Mouse (Mus musculus): ENCODE measurements around the gene Hvcn1. TPM values are rescaled to one million over a fixed set of nuclear protein-coding genes. Genes with fewer than 3 reads are reported as not detected.

The Hvcn1 gene
- polyA plus RNA-seq, 1 experiment: 54.3 TPM

GRCm38 (mm10) chr5:122278946-122279345 is 72.3 kb downstream of the Hvcn1 start:
- Histone ChIP-seq H3K27ac (ENCODE audit: insufficient read depth, low read depth, low read length) (no peak overlapping the region), H3K4me1 (ENCODE audit: control insufficient read depth, insufficient read depth, low read length) (peaks cover 40% of the 10 kb centered on the region), H3K4me3 (ENCODE audit: insufficient read depth, low read length) (no peak overlapping the region)
- TF ChIP-seq POLR2A (IDR thresholded peaks at IDR 0.05; ENCODE audit: borderline replicate concordance, low read depth, low read length): no peak
- TF ChIP-seq CTCF (IDR thresholded peaks at IDR 0.05; ENCODE audit: low read depth, low read length): no peak

GRCm38 (mm10) chr5:122279799-122280421 is 73.3 kb downstream of the Hvcn1 start:
- H3K4me3 ChIP-seq (ENCODE audit: insufficient read depth, low read length): no peak overlapping the region
- TF ChIP-seq CTCF (IDR thresholded peaks at IDR 0.05; ENCODE audit: low read depth, low read length): no peak
- no peak for TF ChIP-seq POLR2A (IDR thresholded peaks at IDR 0.05; ENCODE audit: borderline replicate concordance, low read depth, low read length)
- peak overlapping the region; percentile 67; the same call in 1 of the 2 replicates for H3K27ac ChIP-seq (ENCODE audit: insufficient read depth, low read depth, low read length)
- peaks cover 34% of the 10 kb centered on the region for H3K4me1 ChIP-seq (ENCODE audit: control insufficient read depth, insufficient read depth, low read length)

GRCm38 (mm10) chr5:122280422-122280826 is 73.8 kb downstream of the Hvcn1 start:
- no peak overlapping the region for H3K4me3 ChIP-seq (ENCODE audit: insufficient read depth, low read length)
- TF ChIP-seq POLR2A (IDR thresholded peaks at IDR 0.05; ENCODE audit: borderline replicate concordance, low read depth, low read length): no peak
- no peak for TF ChIP-seq CTCF (IDR thresholded peaks at IDR 0.05; ENCODE audit: low read depth, low read length)
- H3K27ac ChIP-seq (ENCODE audit: insufficient read depth, low read depth, low read length): peak overlapping the region; percentile 67
- peaks cover 29% of the 10 kb centered on the region for H3K4me1 ChIP-seq (ENCODE audit: control insufficient read depth, insufficient read depth, low read length)

GRCm38 (mm10) chr5:122280827-122281462 is 74.3 kb downstream of the Hvcn1 start:
- peak overlapping the region; percentile 12 for H3K4me3 ChIP-seq (ENCODE audit: insufficient read depth, low read length)
- no peak for TF ChIP-seq POLR2A (IDR thresholded peaks at IDR 0.05; ENCODE audit: borderline replicate concordance, low read depth, low read length)
- peaks cover 30% of the 10 kb centered on the region for H3K4me1 ChIP-seq (ENCODE audit: control insufficient read depth, insufficient read depth, low read length)
- peak overlapping the region; percentile 67 for H3K27ac ChIP-seq (ENCODE audit: insufficient read depth, low read depth, low read length)

GRCm38 (mm10) chr5:122283828-122284182 is 77.2 kb downstream of the Hvcn1 start:
- peaks cover 40% of the 10 kb centered on the region for H3K4me1 ChIP-seq (ENCODE audit: control insufficient read depth, insufficient read depth, low read length)
- TF ChIP-seq CTCF (IDR thresholded peaks at IDR 0.05; ENCODE audit: low read depth, low read length): no peak
- TF ChIP-seq POLR2A (IDR thresholded peaks at IDR 0.05; ENCODE audit: borderline replicate concordance, low read depth, low read length): no peak
- H3K4me3 ChIP-seq (ENCODE audit: insufficient read depth, low read length): no peak overlapping the region
- H3K27ac ChIP-seq (ENCODE audit: insufficient read depth, low read depth, low read length): no peak overlapping the region

GRCm38 (mm10) chr5:122284183-122285028 is 77.8 kb downstream of the Hvcn1 start, which contains the start of gene Pptc7:
Pptc7 (plus strand) TSS chr5:122284365.
- Histone ChIP-seq H3K27ac (ENCODE audit: insufficient read depth, low read depth, low read length) (peak within 1 kb of the TSS; percentile 16), H3K4me1 (ENCODE audit: control insufficient read depth, insufficient read depth, low read length) (peaks cover 40% of the 10 kb centered on the region), H3K4me3 (ENCODE audit: insufficient read depth, low read length) (peak within 1 kb of the TSS; percentile 91)
- no peak for TF ChIP-seq CTCF (IDR thresholded peaks at IDR 0.05; ENCODE audit: low read depth, low read length)
- no peak for TF ChIP-seq POLR2A (IDR thresholded peaks at IDR 0.05; ENCODE audit: borderline replicate concordance, low read depth, low read length)

- TF ChIP-seq CTCF (IDR thresholded peaks at IDR 0.05; ENCODE audit: low read depth, low read length) (no peak), POLR2A (IDR thresholded peaks at IDR 0.05; ENCODE audit: borderline replicate concordance, low read depth, low read length) (no peak)
- Histone ChIP-seq H3K27ac (ENCODE audit: insufficient read depth, low read depth, low read length) (peak overlapping the region; percentile 16; the same call in 1 of the 2 replicates), H3K4me3 (ENCODE audit: insufficient read depth, low read length) (peak overlapping the region; percentile 91), H3K4me1 (ENCODE audit: control insufficient read depth, insufficient read depth, low read length) (peaks cover 35% of the 10 kb centered on the region)
Observed at GRCm38 (mm10) chr5:122285029-122285766, 78.6 kb downstream of the Hvcn1 start.

GRCm38 (mm10) chr5:122285767-122286150 is 79.2 kb downstream of the Hvcn1 start:
- H3K4me3 ChIP-seq (ENCODE audit: insufficient read depth, low read length): peak overlapping the region; percentile 91
- H3K4me1 ChIP-seq (ENCODE audit: control insufficient read depth, insufficient read depth, low read length): peaks cover 30% of the 10 kb centered on the region
- TF ChIP-seq CTCF (IDR thresholded peaks at IDR 0.05; ENCODE audit: low read depth, low read length): no peak
- no peak for TF ChIP-seq POLR2A (IDR thresholded peaks at IDR 0.05; ENCODE audit: borderline replicate concordance, low read depth, low read length)
- no peak overlapping the region for H3K27ac ChIP-seq (ENCODE audit: insufficient read depth, low read depth, low read length)

GRCm38 (mm10) chr5:122286191-122286590 is 79.6 kb downstream of the Hvcn1 start:
- peaks cover 27% of the 10 kb centered on the region for H3K4me1 ChIP-seq (ENCODE audit: control insufficient read depth, insufficient read depth, low read length)
- H3K4me3 ChIP-seq (ENCODE audit: insufficient read depth, low read length): peak overlapping the region; percentile 91
- H3K27ac ChIP-seq (ENCODE audit: insufficient read depth, low read depth, low read length): no peak overlapping the region
- TF ChIP-seq CTCF (IDR thresholded peaks at IDR 0.05; ENCODE audit: low read depth, low read length) (no peak), POLR2A (IDR thresholded peaks at IDR 0.05; ENCODE audit: borderline replicate concordance, low read depth, low read length) (no peak)
